Mouse (Mus musculus): ENCODE data around the gene Ppt1. TPM values are rescaled to one million over a fixed set of nuclear protein-coding genes. Genes with fewer than 3 reads are reported as not detected.

Ppt1 gene
- polyA plus RNA-seq, 1 experiment from 2014 or later: 72.6 TPM

DNA sequence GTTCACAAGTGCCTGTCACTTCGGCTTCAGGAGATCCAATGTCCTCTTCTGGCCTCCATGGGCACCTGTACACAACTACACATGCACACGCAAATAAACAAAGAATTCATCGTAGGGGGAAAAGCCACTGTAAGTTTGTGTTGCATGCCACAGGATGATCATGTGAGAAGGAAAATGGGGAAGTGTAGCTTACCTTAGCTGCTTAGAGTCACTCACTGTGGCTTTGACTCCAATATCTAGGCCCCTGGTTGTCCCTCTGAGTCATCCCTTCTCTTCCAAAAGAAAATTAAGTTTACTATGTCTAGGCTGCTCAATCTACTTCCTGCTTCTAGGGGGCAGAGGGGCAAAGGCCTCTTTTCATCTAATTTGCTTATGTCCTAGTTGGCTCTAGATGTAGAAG lies 67.7 kb downstream of the Ppt1 start:
- WGBS: 90% methylated on average over 3 of the region's 3 CpGs
- no peaks in the 10 kb centered on the region for H3K27me3 ChIP-seq (replicated peaks; ENCODE audit: control insufficient read depth, insufficient read depth, low read length)
- H3K4me2 ChIP-seq (ENCODE audit: low read length): no peak overlapping the region
- H3K4me1 ChIP-seq (replicated peaks; ENCODE audit: control insufficient read depth, insufficient read depth, low read length): no peaks in the 10 kb centered on the region
- DNase-seq (ENCODE audit: low spot score): no peak
- no peak overlapping the region for H3K9ac ChIP-seq (ENCODE audit: low read length)
- H3K27ac ChIP-seq (ENCODE audit: low read depth): no peak overlapping the region
- no peak overlapping the region for H3K4me3 ChIP-seq (ENCODE audit: low read depth, low read length)
- H3K36me3 ChIP-seq (ENCODE audit: control insufficient read depth, insufficient read depth, low read length): no peaks in the 10 kb centered on the region
- no peaks in the 10 kb centered on the region for H3K9me3 ChIP-seq (ENCODE audit: control insufficient read depth, low read length)
- ATAC-seq (replicated peaks; ENCODE audit: low FRiP score, low TSS enrichment, low read depth): no peak

DNA sequence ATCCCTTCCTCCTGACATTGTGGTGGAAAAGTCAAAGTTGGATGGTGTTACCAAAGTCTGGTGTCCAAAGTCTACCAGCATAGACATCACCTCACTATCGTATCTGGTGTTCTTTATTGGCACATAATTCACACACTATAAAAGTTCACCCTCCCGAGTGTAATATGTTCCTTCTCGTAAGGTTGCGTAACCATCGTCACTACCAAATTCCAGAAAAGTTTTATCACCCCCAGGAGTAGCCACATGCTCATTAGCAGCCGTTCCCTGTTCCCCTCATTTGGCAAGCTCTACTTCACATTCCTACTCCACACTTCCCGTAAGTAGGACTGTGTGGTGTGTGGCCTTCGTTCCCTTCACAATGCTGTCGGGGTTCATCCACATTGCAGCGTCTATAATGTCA lies 69.3 kb downstream of the Ppt1 start:
- no peak overlapping the region for H3K4me3 ChIP-seq (ENCODE audit: low read depth, low read length)
- ATAC-seq (replicated peaks; ENCODE audit: low FRiP score, low TSS enrichment, low read depth) (no peak), DNase-seq (ENCODE audit: low spot score) (no peak)
- no peaks in the 10 kb centered on the region for H3K36me3 ChIP-seq (ENCODE audit: control insufficient read depth, insufficient read depth, low read length)
- no peak overlapping the region for H3K9ac ChIP-seq (ENCODE audit: low read length)
- 80% methylated on average over 10 of the region's 10 CpGs for WGBS
- no peaks in the 10 kb centered on the region for H3K4me1 ChIP-seq (replicated peaks; ENCODE audit: control insufficient read depth, insufficient read depth, low read length)
- no peaks in the 10 kb centered on the region for H3K9me3 ChIP-seq (ENCODE audit: control insufficient read depth, low read length)
- no peaks in the 10 kb centered on the region for H3K27me3 ChIP-seq (replicated peaks; ENCODE audit: control insufficient read depth, insufficient read depth, low read length)
- no peak overlapping the region for H3K4me2 ChIP-seq (ENCODE audit: low read length)
- H3K27ac ChIP-seq (ENCODE audit: low read depth): no peak overlapping the region

Other genes with a start within 250 kb of the Ppt1 start
- gene 9530002B09Rik, start 147.0 kb upstream of the Ppt1 start, polyA plus RNA-seq (2014; fragmentation: Nextera tagmentation; extraction: Ambion mirVana): not detected in 2 replicates
- gene Cap1, start 49.8 kb downstream of the Ppt1 start, polyA plus RNA-seq (2014; fragmentation: Nextera tagmentation; extraction: Ambion mirVana): 77.9 and 82.8 TPM in 2 replicates
- 2.1 TPM in 2 replicates for gene Mfsd2a, start 124.9 kb downstream of the Ppt1 start, polyA plus RNA-seq (2014; fragmentation: Nextera tagmentation; extraction: Ambion mirVana)
- 14.0 and 15.1 TPM in 2 replicates for gene Mycl, start 159.4 kb downstream of the Ppt1 start, polyA plus RNA-seq (2014; fragmentation: Nextera tagmentation; extraction: Ambion mirVana)
- 17.8 and 18.0 TPM in 2 replicates for gene Trit1, start 180.4 kb downstream of the Ppt1 start, polyA plus RNA-seq (2014; fragmentation: Nextera tagmentation; extraction: Ambion mirVana)

All from intestine, embryonic 14.5 days (tissue).